Mouse (Mus musculus) gastrocnemius, adult 18-20 months (tissue): ENCODE data around the gene Il2ra. TPM values are rescaled to one million over a fixed set of nuclear protein-coding genes. Genes with fewer than 3 reads are reported as not detected.
A peak's percentile ranks its signal among the peaks of the same experiment; 100 is the strongest.

Source experiments
- DNase-seq: peaks from one replicate; pipeline ENCODE4 v3.0.0; 2021; ENCODE audit warnings: low spot score
- total RNA-seq, 2 experiments: library from RNA; stranded (reverse); gene quantifications; 2 replicates each; pipeline ENCODE4 v1.2.3; 2021

The Il2ra gene
- total RNA-seq, 2 experiments from 2014 or later: 0.43 to 0.59 TPM

DNA sequence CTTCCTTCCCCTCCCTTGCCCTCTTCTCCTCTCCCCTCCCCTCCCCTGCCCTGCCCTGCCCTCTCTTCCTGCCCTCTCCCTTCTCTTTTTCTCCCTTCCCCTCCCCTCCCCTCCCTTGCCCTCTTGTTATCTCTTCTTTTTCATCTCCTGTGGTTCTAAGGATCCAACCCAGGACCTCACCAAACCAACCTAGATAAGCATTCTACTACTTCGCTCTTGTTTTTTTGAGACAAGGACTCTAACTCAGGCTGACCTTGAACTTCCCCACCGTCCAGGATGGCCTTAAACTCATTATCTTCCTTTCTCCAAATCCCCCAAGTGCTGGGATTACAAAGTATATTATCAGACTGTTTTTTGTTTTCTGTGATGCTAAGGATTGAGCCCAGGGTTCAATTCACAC, 10.2 kb downstream of the Il2ra start:
- DNase-seq: no peak

DNA sequence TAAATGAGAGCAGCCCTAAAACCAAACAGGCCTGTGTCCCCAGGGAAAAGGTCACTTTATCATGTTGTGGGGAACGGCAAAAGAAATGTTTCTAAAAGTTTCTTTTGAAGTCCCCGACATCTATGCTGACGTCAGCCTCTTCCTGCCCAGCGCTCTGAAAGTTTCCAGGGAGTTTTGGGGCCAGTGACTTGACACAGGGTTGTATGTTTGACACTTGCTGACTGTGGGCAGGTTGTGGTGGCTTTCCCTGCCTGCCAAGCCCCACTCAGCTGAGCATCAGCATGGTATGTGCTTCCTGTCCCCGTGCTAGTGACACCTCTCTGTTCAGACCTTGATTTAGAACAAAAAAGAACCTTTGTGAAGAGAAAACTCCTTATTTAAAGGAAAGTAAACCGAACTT, 10.7 kb downstream of the Il2ra start:
- no peak for DNase-seq

DNA sequence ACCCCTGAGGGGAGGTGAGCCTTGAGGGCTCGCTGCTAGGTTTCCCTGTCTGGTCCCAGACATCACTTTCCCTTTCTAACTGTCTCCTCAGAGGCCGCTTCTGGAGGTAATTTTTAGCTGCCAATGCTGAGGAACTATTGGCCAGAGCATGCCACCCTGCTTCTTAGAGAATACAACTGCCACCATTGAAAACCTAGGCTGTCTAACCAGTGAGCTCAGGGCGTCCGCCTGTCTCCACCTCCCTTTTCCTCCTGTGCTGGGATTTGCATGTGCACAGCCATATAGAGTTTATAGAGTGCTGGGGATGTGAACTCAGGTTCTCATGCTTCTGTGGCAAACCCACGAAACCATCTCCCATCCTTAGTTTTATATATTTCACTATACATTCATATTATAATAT, 11.2 kb downstream of the Il2ra start:
- DNase-seq: no peak

DNA sequence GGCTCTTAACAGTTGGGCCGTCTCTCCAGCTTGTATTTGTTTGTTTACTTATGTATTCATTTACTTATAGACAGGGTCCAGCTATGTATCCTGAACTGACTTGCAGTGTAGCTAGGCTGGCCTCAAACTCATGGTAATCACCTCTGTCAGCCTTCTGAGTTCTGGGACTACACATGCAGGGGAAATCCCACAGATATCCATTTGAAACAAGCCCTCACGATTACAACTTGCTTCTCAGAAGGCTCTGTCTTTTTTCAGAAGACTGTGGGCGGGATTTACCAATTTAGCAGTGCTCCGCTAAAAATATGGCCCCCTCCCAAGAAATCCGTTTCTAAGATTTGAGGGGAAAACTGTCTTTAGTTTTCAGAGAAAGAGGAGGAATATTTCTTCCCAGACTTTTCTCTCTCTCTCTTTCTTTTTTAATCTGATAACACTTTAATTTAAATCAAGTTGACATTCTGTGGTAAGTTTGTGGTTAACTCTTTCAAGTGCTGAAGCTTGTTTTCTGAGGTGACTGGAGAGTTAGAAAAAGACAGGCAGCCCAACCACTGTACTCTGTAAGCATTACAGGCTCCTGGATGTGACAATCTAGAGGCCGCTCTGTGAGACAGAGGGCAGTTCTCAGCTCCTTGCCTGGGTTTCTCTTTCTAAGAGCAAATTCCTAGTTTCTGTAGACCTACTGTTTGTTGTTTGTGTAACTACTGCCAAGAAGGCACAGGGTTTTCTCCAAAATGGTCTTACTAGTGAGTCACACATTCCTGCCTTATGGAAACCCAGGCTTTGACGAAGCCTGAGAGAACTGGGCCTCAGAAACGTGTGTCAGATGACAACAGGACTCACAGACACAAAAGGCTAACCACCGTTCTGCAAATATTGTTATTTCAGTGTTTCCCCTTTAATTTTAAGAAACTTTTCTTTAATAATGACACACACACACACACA, 12.7 kb downstream of the Il2ra start:
- no peak for DNase-seq

DNA sequence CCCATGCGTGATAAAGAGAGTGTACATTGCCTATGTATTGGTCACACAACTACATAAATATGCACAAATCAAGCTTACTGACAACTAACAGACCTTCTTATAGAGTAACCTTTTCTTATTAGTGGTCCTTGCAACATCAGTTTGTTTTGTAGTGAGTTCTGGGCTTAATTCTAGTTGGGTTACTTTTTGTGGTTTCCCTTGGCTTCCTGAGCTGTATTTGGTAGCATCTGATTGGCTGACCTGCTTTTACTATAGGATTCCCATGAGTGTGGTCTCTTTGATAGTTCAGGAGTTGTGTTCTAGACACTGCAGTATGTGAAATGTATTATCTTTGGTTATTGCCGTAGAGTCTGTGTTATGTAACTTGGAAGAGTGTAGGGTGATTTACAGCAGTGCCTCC, 15.0 kb downstream of the Il2ra start:
- DNase-seq: no peak

DNA sequence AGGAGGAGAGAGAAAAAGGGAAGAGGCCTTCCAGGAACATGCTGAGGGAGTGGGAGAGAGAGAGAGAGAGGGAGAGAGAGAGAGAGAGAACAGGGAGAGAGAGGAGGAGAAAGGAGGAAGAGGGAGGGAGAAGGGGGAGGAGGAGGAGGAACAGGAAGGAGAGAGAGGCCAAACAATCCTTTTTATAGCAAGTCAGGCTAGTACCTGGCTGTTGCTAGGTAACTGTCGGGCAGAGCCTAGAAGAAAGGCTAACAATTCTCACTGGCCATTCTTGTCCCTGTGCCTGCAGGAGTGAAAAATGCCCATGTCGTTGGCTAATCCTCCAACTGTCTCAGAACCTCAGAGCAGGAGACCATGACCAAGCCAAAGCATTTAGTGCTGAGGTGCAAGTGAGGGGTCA, 16.7 kb downstream of the Il2ra start:
- no peak for DNase-seq

DNA sequence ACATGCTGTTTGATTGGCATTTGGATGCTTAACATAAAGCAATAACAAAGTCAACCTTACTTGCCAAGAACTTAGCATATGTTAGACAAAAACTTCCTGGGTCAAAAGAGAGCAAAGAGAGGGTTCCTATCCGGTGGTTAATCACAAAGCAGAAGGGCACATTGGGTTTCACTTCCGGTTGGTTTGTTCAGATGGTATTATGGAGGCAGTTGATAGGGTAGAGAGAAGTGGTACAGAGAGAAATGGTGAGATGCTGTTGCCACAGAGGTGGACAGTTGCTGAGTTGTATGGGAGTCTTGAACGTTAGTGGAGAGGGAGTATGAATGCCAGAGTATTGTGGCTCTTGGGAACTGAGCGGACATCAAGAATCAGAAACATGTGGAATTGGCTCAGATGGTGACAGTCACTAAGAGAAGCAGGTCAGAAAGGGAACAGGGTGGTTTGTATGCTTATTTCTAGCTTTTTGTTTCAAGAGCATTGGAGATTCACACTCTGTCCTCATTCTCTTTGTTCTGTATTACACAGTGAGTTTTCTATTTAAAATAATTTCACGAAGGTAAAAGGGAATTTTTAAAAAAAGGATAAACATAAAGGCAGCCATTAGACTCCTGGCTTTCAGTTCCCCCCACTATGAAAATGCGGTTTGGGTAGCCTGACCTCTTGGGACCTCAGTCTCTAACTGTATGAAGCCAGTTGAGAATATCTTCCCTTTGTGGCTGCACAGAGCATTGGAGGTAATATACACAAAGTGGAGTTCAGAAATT, 19.7 kb downstream of the Il2ra start:
- DNase-seq: no peak

DNA sequence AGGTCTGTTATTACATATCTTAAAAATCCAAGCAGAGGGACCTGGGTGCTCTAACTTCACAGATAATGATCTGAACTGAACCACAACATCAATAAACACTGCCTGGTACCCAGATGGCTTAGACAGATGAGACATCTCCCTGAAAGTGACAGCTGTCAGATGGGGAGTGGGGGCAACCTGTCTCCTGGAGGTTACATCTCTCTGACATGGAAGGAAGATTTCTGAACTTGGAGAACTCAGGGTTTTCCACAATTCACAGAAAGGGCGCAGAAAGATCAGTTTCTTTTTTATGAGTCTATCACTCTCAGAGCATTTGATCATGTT, 20.3 kb downstream of the Il2ra start:
- no peak for DNase-seq

DNA sequence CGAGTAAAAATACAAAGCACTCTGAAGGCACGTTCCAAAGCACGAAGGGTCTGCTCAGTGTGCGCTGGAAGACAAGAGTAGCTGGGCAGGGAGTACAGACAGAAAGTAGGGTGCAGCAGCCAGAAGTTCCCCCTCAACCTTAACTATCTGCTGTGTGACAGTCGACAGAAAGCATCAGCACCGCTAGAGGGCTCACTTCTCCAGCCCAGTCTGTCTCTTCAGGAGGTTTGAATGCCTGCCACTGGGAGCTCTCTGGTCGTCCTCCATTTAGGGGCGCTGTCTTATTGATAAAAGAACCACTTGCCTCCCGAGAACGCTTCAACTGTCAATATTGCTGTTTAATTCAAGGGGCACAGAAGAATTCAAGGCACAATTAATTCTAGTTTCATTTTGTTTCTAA, 21.4 kb downstream of the Il2ra start:
- DNase-seq: peak; percentile 87

DNA sequence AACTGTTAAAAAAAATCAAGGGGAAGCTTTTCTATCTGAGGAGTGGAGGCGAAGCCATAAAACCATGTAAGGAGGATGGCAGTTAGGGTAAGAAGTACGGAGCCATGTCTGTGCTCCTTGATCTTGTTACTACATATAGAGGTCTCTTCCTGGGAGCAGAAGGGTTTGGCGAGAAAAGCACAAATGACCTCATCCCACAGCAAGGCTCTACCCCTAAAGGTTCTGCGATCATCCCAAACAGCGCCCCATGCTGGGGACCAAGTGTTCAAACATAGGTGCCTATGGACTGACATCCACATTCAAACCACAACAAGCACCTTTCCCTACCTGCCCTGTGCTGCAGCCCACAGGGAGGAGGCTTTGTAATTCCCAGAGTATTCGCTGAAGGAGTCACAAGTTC, 21.8 kb downstream of the Il2ra start:
- DNase-seq: peak; percentile 23

DNA sequence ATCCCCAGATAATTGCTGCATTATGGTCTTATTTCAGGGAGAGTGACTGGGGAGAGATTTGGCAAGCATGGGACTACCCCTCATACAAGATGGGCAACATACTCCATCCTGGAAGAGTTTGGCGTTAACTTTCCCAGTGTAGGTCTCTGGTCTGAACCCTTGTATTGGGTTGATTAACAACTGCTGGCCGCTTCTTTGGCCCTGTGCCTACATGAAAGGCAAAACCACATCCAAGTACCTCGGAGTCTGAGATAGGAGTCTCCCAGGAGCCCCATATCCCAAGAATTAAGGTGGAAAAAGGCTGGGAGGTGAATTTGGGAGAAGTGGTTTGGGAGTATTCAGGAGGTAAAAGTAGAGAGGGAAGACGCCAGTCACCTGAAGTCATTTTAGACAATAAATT, 22.2 kb downstream of the Il2ra start:
- peak; percentile 16 for DNase-seq

DNA sequence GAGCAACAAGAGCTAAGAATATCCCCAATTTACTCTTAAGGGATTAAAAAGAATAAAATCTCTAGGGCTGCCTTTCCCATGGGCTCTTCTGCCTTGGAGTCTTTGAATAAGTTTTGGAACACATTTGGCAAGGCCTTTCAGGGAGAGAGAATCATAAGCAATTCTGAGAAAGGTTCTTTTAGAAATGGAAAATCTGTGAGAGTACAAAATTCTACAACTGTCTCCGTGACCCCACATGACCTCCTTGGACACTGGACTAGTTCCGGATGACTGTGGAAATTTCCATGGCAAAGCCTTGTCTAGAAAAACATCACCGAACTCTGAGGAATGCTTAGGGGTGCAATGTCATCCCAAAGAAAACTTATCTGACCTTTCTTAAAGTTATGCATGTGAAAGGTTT, 22.7 kb downstream of the Il2ra start:
- peak; percentile 40 for DNase-seq

DNA sequence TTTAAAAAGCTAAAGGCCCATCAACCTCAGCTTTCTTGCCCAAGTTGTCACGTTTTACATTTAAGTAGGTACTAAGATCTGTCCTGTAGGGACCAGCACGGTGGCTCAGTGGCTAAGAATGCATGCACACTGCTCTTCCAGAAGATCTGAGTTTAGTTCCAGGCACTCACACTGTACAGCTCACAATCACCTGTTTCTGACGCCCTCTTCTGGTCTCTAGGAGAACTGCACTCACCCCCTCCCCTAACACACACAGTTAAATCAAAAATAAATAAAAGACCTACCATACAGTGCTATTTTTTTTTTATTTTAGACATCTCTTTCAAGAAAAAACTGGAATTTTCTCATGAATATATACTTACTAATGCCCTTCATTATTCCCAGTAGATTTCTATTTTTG, 29.5 kb downstream of the Il2ra start:
- DNase-seq: no peak

DNA sequence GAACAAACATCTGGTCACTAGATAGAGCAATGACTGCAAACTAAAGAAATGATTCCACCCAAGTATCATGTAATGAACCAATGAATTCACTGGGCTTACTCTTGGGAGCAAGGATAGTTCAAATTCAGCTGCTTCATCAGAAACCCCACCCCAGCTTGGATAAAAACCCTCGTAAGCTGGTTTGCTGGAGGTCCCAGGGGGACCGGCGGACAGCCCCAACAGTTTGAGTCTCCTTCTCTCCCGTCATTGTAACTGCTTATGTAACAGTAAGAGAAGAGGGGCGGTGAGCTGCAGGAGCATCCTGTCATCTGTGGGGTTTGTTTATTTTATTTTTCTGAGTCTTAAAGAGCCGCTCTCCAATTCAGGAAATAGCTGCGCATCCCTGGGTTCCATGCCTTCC, 37.0 kb downstream of the Il2ra start:
- DNase-seq: peak; percentile 35

DNA sequence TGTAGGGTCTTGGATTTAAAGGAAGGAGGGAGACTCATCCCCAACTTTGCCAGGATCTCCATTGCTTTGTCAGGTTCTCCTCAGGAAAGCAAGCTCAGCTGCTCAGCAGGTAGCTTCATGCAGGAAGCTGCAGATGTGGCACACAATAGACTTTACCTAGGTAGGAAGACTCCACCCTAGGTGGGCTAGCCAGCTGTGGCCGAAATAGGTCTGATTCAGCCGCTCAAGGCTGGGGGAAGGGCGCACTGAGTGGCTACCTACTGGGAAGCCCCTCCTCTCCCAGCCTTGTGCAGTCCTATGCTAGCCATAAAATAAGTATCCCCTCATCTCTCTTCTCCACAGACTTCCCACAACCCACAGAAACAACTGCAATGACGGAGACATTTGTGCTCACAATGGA, 40.1 kb downstream of the Il2ra start:
- DNase-seq: no peak

DNA sequence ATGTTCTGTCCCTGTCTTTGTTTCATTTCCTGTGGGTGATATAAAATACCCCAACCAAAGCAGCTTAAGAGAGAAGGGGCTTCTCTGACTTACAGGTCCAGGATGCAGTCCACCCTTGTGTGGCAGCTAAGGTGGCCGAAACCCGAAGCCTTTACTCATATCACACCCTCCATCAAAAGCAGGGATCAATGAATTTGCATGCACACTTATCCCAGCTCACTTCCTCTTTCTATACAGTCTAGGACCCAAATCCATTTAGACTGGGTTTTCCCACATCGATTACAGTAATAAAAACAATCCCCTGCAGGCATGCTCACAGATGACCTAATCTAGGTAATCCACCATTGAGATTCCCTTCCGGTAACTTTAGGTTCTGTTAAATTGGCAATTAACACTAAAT, 43.9 kb downstream of the Il2ra start:
- no peak for DNase-seq

DNA sequence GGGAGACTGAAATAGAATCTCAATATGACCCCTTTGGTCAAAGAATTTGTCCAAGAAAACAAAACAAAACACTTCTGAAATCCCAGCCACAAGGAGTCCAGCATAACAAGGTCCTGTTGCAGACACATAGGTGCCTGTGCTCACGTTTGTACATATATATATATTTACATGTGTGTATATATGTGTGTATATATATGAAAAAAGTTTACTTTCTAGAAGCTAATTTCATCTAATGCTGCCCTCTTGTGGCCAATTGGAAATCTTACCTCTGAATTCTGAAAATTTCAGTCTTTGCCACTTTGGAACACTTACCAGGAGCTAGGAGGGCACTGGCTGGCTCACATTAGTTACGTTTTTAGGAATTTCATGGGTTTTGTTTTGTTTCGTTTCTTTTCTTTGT, 44.8 kb downstream of the Il2ra start:
- peak; percentile 17 for DNase-seq

DNA sequence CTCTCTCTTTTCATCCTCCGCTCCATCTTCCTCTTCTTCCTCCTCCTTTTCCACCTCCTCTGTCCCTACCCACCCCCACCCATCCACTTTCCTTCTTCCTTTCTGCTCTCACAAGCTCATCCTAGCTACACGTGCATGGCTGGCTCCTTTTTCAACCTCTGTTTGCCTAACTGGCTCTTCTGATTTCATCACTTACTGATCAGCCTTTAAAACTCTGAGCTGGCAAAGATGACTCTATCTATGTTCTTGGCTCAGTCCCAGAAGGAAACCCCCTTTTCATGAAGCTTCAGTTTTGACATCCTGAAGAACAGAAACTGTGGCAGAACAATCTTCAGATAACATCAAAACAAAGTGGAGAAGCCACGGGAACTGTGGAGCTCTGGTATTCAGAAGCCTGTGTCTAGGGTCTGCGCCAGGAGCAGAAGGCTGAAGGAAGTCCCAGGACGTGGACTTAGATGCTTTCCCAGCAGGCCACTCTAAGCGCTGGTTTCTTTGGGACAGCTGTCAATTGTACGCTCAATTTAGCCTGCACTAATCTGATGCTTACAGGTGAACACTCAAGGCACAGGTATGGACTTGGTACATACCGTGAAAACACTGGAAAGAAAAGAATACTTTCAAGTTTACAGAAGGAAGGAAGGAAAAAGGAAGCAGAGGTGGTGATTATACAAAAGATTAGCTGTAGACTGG, 47.7 kb downstream of the Il2ra start:
- no peak for DNase-seq

DNA sequence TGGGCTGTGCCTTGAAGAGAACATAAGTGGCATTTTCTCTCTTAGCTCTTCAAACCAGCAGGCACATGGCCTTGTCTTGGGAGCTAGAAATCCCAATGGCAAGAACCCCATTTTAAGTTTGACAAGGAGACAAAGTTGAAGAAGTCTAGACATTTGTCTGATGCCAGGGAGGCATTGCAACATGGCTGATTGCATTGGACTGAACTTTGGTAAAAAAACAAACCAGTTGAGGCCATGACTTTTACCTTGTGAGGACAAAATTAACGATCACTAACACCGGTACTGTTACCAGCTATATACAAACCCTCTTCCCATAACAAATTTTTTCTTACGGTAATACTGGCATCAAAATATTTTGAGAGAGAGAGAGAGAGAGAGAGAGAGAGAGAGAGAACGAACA, 50.7 kb downstream of the Il2ra start:
- no peak for DNase-seq

DNA sequence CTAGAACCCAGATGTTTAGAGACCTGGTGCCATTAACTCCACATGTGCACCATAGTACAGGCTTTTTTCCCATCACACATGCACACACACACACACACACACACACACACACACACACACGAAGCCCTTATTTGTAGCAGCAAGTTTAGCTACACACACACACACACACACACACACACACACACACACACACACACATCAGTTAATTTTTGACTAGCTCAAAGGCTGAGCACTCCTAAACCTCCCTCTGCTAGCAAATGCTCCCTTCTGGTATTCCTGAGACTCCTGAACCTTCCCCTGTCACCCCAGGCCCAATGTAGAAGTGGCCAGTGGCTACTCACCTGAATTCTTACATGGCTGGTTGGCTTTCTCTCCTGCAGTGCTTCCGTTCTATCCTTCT, 51.5 kb downstream of the Il2ra start:
- no peak for DNase-seq

DNA sequence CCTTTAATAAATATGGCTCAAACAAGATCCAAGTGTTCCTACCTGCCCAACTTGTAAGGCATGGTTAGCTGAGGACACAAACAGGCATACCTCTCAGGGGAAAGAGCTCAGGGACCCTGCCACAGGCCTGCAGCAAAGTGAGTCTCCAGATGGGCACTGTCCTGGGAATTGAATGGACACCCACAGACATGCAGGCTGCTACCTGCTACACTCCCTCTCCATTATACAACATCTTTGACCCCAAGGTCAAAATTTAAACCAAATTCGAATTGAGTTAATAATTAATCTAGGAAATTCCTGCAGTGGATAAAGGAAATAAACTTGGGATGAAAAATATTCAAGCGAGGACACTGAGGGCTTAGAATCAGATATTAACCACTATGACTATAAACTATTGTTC, 53.3 kb downstream of the Il2ra start:
- DNase-seq: no peak

DNA sequence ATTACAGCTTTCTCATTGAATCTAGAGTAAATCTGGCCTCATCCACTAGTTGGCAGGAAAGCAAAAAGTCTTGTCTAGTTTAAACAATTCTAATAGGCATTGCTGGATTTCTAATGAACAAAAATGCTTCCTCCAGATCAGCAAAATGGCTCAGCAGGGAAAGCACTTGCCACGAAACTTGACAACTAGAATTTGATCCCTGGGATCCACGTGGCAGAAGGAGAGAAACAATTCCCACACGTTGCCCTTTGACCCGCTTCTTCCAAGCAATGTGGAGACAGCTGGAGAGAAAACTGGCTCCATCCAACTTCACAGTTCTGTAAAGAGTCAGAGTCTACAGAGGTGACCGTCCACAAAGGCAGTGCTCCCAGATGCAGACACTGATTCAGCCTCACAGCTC, 56.4 kb downstream of the Il2ra start:
- DNase-seq: no peak
